Mouse (Mus musculus): ENCODE data around the gene Lcn12.

- TF ChIP-seq CTCF (IDR thresholded peaks at IDR 0.05; ENCODE audit: low read depth, low read length) (no peak), POLR2A (IDR thresholded peaks at IDR 0.05; ENCODE audit: extremely low read depth, insufficient read depth, low read length) (no peak)
These were observed 37.3 kb downstream of the Lcn12 start, which contains the start of gene Clic3 for GRCm38 (mm10) chr2:25456205-25456953.

Data from liver, adult 2 months (tissue).